Mouse (Mus musculus) hindbrain, embryonic 12.5 days (tissue): ENCODE data around the gene Necab2. TPM values are rescaled to one million over a fixed set of nuclear protein-coding genes. Genes with fewer than 3 reads are reported as not detected.

Experiments
- ATAC-seq: fragments of 200-750 bp; cut with Nextera tagmentation; 2 replicates; pipeline ENCODE4 v1.8.0; 2017; ENCODE audit warnings: moderate TSS enrichment; ENCODE audit not compliant: low FRiP score
- H3K27ac ChIP-seq: fragments of 300-500 bp; sonication (generic); 2 replicates; pipeline ENCODE4 v1.5.1; 2016; ENCODE audit warnings: mild to moderate bottlenecking
- H3K27me3 ChIP-seq: fragments of 300-500 bp; sonication (generic); 2 replicates; pipeline ENCODE4 v1.6.1; 2016; ENCODE audit warnings: mild to moderate bottlenecking
- H3K36me3 ChIP-seq: fragments of 300-500 bp; sonication (generic); 2 replicates; pipeline ENCODE4 v1.6.1; 2016; ENCODE audit warnings: mild to moderate bottlenecking
- H3K4me1 ChIP-seq: fragments of 300-500 bp; sonication (generic); 2 replicates; pipeline ENCODE4 v1.6.1; 2016
- H3K4me2 ChIP-seq: fragments of 300-500 bp; sonication (generic); replicated peaks from 2 replicates; pipeline ENCODE4 v1.6.1; 2016; ENCODE audit warnings: mild to moderate bottlenecking
- H3K4me3 ChIP-seq: fragments of 300-500 bp; sonication (generic); 2 replicates; pipeline ENCODE4 v1.5.1; 2016; ENCODE audit warnings: mild to moderate bottlenecking
- H3K9ac ChIP-seq: fragments of 300-500 bp; sonication (generic); 2 replicates; pipeline ENCODE4 v1.6.1; 2016; ENCODE audit warnings: mild to moderate bottlenecking, moderate library complexity
- H3K9me3 ChIP-seq: fragments of 300-500 bp; sonication (generic); replicated peaks from 2 replicates; pipeline ENCODE4 v1.6.1; 2016; ENCODE audit warnings: mild to moderate bottlenecking
- WGBS: fragments of 180-500 bp; shearing (Covaris S2); methylation state at CpG from one replicate; pipeline ENCODE4 v1.1.7; 2016; 5-methylcytosine and 5-hydroxymethylcytosine counted together
- polyA plus RNA-seq: library from polyadenylated mRNA; unstranded; fragments of >200 nt; fragmentation: Nextera tagmentation; extraction: Ambion mirVana; gene quantifications from 2 replicates; pipeline ENCODE4 v1.2.1, GENCODE M21; 2016

The Necab2 gene
- polyA plus RNA-seq, 1 experiment from 2014 or later: 18.3 TPM

DNA sequence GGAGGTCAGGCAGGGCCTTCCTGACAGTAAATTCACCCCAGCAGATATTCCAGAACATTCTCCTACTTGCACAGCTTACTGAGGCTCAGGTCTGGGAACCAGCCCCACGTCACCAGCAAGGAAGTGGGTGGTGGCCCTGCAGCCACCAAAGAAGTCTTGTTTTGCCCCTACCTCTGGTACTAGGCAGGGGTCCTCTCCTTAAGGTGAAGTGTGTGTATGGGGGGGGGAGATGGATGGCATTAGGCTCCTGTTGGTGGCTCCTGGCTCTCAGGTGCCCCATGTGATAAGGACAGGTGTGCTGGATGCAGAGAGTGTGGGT, 5.6 kb upstream of the Necab2 start:
- H3K9ac ChIP-seq: no peak overlapping the region
- no peaks in the 10 kb centered on the region for H3K36me3 ChIP-seq
- 54% methylated on average over 1 of the region's 1 CpGs for WGBS
- H3K27ac ChIP-seq: no peak overlapping the region
- no peak overlapping the region for H3K4me2 ChIP-seq
- 0 out of 2 replicates have a peak, but pooled peaks have one; percentile 18 for ATAC-seq
- H3K27me3 ChIP-seq: peaks cover 22% of the 10 kb centered on the region
- no peaks in the 10 kb centered on the region for H3K9me3 ChIP-seq
- peaks cover 20% of the 10 kb centered on the region for H3K4me1 ChIP-seq
- no peak overlapping the region for H3K4me3 ChIP-seq

DNA sequence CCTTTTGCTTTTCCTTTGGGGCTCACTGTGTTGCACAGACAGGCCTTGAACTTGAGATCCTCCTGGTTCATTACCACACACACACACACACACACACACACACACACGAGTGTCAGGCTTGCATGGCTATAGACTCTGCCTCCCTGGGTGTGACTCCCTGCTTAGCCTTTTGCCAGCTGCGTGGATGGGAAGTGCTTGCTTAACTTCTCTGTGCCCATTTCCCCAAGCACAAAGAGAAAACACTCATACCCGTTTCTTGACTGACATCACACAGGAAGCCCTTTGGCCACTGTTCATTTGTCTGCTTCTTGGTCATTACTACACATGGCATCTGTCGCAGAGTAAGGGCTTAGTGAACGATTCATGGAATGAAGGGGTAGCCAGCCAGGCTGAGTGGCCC, 4.5 kb upstream of the Necab2 start:
- Histone ChIP-seq H3K36me3 (no peaks in the 10 kb centered on the region), H3K27me3 (peaks cover 23% of the 10 kb centered on the region), H3K9me3 (no peaks in the 10 kb centered on the region), H3K4me3 (no peak overlapping the region), H3K9ac (no peak overlapping the region), H3K27ac (no peak overlapping the region), H3K4me2 (no peak overlapping the region), H3K4me1 (peaks cover 17% of the 10 kb centered on the region)
- 74% methylated on average over 5 of the region's 5 CpGs for WGBS
- no peak for ATAC-seq

DNA sequence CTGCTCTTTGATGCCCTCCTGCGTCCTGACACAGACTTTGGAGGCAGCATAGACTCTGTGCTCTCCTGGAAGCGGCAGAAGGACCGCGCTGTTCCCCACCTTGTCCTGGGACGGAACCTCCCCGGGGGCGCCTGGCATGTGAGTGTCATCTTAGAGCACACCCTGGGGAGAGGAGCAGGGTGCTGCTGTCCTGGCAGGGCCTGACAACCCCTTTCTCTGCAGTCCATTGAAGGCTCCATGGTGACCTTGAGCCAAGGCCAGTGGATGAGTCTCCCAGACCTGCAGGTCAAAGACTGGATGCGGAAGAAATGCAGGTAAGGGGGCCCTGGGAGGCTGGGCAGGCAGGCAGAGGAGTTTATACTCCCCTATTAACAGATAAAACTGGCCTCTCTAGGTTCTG, 3.5 kb upstream of the Necab2 start:
- 95% methylated on average over 8 of the region's 8 CpGs for WGBS
- ATAC-seq: no peak
- H3K9ac ChIP-seq: no peak overlapping the region
- H3K9me3 ChIP-seq: no peaks in the 10 kb centered on the region
- H3K4me1 ChIP-seq: peaks cover 21% of the 10 kb centered on the region
- H3K27me3 ChIP-seq: peaks cover 32% of the 10 kb centered on the region
- no peak overlapping the region for H3K4me3 ChIP-seq
- no peaks in the 10 kb centered on the region for H3K36me3 ChIP-seq
- H3K27ac ChIP-seq: no peak overlapping the region
- no peak overlapping the region for H3K4me2 ChIP-seq

DNA sequence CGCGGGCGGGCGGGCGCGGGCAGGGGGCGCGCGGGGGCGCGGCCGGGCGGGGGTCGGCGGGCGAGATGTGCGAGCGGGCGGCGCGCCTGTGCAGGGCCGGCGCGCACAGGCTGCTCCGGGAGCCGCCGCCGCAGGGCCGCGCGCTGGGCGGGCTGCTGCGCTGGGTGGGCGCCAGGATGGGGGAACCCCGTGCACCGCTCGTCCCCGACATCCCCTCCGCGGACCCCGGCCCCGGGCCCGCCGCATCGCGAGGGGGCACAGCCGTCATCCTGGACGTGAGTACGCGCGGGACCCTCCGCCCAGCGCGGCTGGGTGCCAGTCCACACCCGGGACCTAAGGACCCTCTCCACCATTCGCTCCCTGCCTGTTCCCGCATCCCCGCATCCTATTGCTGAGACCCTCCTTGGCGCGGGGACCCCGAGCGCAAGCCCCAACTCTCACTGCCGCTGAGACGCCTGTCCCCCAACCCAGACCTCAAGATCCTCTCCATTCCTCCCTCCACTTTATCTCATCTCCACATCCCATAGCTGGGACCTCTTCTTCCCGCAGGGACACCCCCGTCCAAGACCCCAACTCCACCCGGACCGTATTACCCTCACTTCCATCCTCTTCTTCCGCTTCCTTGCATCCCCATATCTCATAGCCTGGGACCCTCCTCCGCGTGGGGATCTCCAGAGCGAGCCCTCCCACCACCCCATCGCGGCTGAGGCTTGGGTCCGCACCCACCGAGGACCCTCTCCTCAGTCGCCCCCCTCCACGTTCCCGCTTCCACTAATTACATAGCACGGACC, 666 bp downstream of the Necab2 start:
- Histone ChIP-seq H3K4me1 (peaks cover 20% of the 10 kb centered on the region), H3K9ac (peak overlapping the region; percentile 76), H3K36me3 (no peaks in the 10 kb centered on the region), H3K4me2 (peak overlapping the region; percentile 73), H3K9me3 (no peaks in the 10 kb centered on the region), H3K27ac (no peak overlapping the region), H3K4me3 (peak overlapping the region; percentile 73), H3K27me3 (peaks cover 47% of the 10 kb centered on the region)
- WGBS: under 1% methylated on average over 57 of the region's 80 CpGs
- ATAC-seq: peak; percentile 55

DNA sequence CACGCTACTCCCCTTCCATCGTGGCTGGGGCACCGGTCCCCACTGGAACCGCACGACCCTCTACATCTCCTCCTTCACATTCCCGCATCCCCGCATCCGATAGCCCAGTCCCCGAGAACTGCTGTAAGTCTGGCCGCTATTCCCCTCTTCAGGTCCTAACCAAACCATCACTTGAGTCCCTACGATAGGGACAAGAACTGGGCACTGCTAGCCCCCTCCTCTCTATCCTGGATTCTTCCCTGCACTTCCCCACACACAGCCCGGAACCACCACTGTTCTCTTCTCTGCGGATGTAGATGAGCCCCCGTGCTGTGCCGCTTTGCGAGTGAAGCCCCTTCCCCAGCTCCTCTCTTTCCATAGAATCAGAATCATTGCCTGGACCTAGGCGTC, 1.3 kb downstream of the Necab2 start:
- no peaks in the 10 kb centered on the region for H3K36me3 ChIP-seq
- peaks cover 41% of the 10 kb centered on the region for H3K27me3 ChIP-seq
- H3K9me3 ChIP-seq: no peaks in the 10 kb centered on the region
- no peak overlapping the region for H3K27ac ChIP-seq
- WGBS: 3% methylated on average over 17 of the region's 17 CpGs
- peak overlapping the region; percentile 76 for H3K9ac ChIP-seq
- ATAC-seq: 0 out of 2 replicates have a peak, but pooled peaks have one; percentile 16
- peaks cover 20% of the 10 kb centered on the region for H3K4me1 ChIP-seq
- peak overlapping the region; percentile 73 for H3K4me3 ChIP-seq
- peak overlapping the region; percentile 73 for H3K4me2 ChIP-seq

DNA sequence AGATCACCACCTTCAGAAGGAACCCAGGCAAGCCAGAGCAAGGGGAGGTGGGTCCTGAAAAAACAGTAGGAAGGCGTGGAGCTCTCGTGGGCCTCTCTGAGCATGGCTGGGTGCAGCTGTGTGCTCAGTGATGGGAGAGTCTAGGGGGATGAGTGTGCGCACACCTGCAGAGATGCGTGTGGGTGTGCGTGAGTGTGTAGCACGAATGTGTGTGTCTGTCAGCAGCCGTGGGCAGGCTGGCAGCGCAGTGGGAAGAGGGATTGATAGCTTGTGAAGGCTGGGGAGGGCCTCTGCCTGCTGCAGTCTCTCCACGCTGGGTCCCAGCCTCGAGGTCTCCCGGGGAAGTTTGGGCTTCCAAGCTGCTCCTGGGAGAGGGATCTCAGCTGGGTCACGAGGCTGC, 3.1 kb downstream of the Necab2 start:
- Histone ChIP-seq H3K4me2 (no peak overlapping the region), H3K36me3 (no peaks in the 10 kb centered on the region), H3K9me3 (no peaks in the 10 kb centered on the region), H3K4me1 (peaks cover 20% of the 10 kb centered on the region), H3K9ac (no peak overlapping the region), H3K27me3 (peaks cover 38% of the 10 kb centered on the region), H3K27ac (no peak overlapping the region), H3K4me3 (no peak overlapping the region)
- 74% methylated on average over 12 of the region's 12 CpGs for WGBS
- ATAC-seq: no peak

DNA sequence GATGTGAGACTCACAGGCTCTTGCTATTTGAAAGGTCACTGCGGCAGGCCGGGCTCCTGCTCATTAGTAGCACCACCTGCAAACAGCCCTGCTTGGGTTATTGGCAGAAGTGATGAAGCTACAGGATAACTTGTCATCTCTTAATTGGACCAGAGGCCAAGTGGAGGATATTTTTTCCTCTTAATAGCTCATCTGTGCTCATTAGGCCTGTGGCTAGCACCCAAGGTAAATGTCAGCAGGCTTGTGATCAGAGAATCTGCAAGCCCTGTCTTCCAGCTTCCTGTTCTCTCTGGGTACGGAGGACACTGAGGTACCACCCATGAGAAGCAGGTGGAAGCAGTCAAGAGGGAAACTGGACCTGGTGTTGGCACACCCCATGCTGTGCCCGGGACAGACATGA, 4.6 kb downstream of the Necab2 start:
- Histone ChIP-seq H3K27ac (no peak overlapping the region), H3K9me3 (no peaks in the 10 kb centered on the region), H3K4me2 (no peak overlapping the region), H3K27me3 (peaks cover 29% of the 10 kb centered on the region), H3K36me3 (no peaks in the 10 kb centered on the region), H3K4me3 (no peak overlapping the region), H3K4me1 (peaks cover 19% of the 10 kb centered on the region), H3K9ac (no peak overlapping the region)
- no peak for ATAC-seq
- WGBS: 80% methylated on average over 4 of the region's 4 CpGs

DNA sequence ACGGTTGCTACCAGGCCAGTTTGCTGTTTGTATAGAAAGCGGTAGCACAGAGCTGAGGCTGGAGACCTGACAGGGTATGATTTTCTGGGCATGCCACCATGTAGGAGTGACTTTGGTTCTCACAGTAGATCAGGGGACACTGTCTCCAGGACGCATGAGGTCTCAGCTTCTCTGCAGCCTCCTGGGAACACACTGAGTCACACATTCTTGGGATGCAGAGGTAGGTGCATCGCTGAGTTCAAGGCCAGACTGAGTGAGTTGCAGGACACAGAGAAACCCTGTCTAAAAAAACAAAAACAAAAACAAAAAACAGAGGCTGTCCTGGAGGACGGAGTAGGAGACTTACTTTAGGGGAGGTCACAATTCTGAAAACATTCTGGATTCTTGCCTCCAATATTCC, 6.4 kb downstream of the Necab2 start:
- Histone ChIP-seq H3K27ac (no peak overlapping the region), H3K4me2 (no peak overlapping the region), H3K4me1 (peaks cover 10% of the 10 kb centered on the region), H3K36me3 (no peaks in the 10 kb centered on the region), H3K9me3 (no peaks in the 10 kb centered on the region), H3K4me3 (no peak overlapping the region), H3K27me3 (peaks cover 20% of the 10 kb centered on the region), H3K9ac (no peak overlapping the region)
- WGBS: 85% methylated on average over 5 of the region's 5 CpGs
- ATAC-seq: no peak

DNA sequence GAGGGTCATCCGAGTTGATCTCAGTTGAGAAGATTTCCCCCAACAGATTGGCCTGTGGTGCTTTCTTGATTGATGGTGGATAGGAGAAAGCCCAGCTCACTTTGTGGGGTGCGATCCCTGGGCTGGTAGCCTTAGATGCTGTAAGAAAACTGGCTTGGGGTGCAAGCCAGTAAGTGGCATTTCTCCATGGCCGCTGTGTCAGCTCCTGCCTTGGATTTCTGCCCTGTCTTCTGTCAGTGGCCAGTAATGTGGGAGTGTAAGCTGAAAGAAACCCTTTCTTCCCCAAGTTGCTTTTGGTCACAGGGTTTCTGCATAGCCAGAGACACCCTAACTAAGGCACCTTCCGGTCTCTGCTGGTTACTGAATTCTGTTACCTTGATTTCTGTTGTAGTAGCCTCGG, 9.5 kb downstream of the Necab2 start:
- H3K4me1 ChIP-seq: peaks cover 7% of the 10 kb centered on the region
- H3K27ac ChIP-seq: no peak overlapping the region
- H3K9ac ChIP-seq: no peak overlapping the region
- H3K27me3 ChIP-seq: no peaks in the 10 kb centered on the region
- no peak for ATAC-seq
- no peaks in the 10 kb centered on the region for H3K9me3 ChIP-seq
- no peaks in the 10 kb centered on the region for H3K36me3 ChIP-seq
- H3K4me2 ChIP-seq: no peak overlapping the region
- 86% methylated on average over 5 of the region's 5 CpGs for WGBS
- H3K4me3 ChIP-seq: no peak overlapping the region

DNA sequence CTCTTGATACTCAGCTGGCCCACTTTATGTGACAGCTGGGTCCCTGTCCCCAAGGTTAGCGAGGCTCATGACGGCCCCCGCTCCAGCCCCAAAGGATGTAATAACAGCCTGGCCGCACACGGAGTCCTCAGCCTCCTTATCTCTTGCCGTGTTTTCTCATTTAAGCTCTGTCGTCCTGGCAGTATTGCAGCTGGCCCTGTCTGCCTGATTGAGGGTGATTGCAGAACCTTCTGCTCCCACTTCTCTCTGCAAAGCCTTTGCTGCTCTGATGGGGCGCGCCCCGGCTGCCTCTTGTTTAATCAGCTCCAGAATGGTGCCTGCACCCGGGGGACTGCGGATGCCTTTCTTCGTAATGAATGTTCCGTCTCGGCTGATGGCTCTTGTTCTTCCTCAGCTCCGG, 13.2 kb downstream of the Necab2 start:
- H3K27ac ChIP-seq: peak overlapping the region; percentile 77
- no peaks in the 10 kb centered on the region for H3K9me3 ChIP-seq
- no peak overlapping the region for H3K4me3 ChIP-seq
- peak overlapping the region; percentile 19; the same call in 1 of the 2 replicates for H3K4me2 ChIP-seq
- peak; percentile 70 for ATAC-seq
- H3K9ac ChIP-seq: no peak overlapping the region
- 23% methylated on average over 16 of the region's 16 CpGs for WGBS
- H3K27me3 ChIP-seq: 0 out of 2 replicates have a peak, but pooled peaks cover under 1% of the 10 kb centered on the region
- peaks cover 29% of the 10 kb centered on the region for H3K4me1 ChIP-seq
- no peaks in the 10 kb centered on the region for H3K36me3 ChIP-seq

DNA sequence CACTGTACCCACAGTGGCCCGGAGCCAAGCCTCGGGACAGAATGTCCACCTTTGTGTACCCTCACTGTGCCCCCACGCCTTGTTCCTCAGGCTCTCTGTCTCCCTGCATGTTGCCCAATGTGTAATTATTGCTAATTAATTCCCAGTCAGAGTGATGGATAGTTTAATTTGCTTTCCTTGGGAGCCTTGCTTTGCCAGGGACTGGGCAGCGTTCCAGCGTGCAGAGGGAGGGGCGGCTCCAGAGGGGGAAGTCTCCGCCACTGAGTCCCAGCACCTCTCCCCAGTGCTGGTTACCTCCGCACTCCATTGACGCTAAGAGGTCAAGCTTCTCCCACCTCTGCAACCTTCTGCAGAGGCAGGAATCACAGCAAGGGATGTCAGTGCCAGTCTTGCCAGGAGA, 14.8 kb downstream of the Necab2 start:
- ATAC-seq: peak; percentile 41; the same call in 1 of the 2 replicates
- Histone ChIP-seq H3K4me2 (no peak overlapping the region), H3K4me3 (no peak overlapping the region), H3K4me1 (peaks cover 45% of the 10 kb centered on the region), H3K27me3 (peaks cover 16% of the 10 kb centered on the region), H3K9ac (no peak overlapping the region), H3K9me3 (no peaks in the 10 kb centered on the region), H3K27ac (peak overlapping the region; percentile 77), H3K36me3 (no peaks in the 10 kb centered on the region)
- 45% methylated on average over 9 of the region's 9 CpGs for whole genome bisulfite sequencing

DNA sequence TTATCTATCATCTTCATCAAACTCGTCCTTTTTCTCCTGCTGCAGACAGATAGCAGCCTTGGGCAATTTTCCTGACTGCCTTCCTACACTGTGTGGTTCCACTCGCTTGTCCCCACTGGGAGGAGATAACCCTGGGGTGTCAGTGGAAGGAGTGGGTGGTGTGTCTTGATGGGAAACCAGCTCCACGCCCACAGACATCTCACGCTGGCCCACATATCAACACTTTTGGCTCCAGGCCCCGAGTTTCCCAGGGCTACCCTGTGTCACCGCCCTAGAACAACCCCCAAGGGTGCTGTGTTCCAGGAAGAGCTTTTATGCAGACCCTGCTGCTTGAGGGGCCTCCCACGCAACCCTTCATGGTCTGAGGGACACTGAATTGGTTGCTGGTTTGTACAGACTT, 17.2 kb downstream of the Necab2 start:
- 38% methylated on average over 7 of the region's 7 CpGs for WGBS
- H3K36me3 ChIP-seq: no peaks in the 10 kb centered on the region
- ATAC-seq: no peak

DNA sequence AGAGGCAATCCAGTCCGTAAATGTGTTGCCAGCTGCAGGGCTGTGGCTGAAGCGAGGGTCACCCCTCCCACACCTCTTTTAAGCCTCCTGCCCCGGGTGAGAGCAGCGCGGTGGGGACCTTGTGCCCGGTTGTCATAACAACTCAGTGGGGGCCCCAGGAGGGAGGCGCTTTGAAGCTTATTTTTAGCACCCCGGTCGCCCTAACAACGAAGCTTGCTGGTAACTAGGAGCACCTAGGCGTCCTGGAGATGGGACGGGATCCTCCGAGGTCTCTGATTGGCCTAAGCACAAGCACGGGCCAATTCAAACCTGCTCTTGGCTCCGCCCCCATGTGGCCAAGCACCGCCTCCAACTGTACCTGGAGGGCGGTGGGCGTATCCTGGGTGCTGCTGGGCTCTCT, 19.6 kb downstream of the Necab2 start:
- Histone ChIP-seq H3K4me1 (peaks cover 46% of the 10 kb centered on the region), H3K9ac (peak overlapping the region; percentile 1; the same call in 1 of the 2 replicates), H3K4me2 (peak overlapping the region; percentile 27), H3K9me3 (no peaks in the 10 kb centered on the region), H3K4me3 (no peak overlapping the region), H3K27me3 (peaks cover 17% of the 10 kb centered on the region), H3K27ac (0 out of 2 replicates have a peak overlapping the region, but pooled peaks have one; percentile 57), H3K36me3 (no peaks in the 10 kb centered on the region)
- ATAC-seq: peak; percentile 33; the same call in 1 of the 2 replicates
- 4% methylated on average over 18 of the region's 18 CpGs for WGBS

More for the DNA sequence above, 17.2 kb downstream of the Necab2 start:
- Histone ChIP-seq H3K27ac (no peak overlapping the region), H3K9ac (no peak overlapping the region), H3K27me3 (peaks cover 17% of the 10 kb centered on the region), H3K4me3 (no peak overlapping the region), H3K9me3 (no peaks in the 10 kb centered on the region), H3K4me1 (peaks cover 53% of the 10 kb centered on the region), H3K4me2 (no peak overlapping the region)
